Mouse (Mus musculus): ENCODE measurements at regions not wholly inside any gene's neighbourhood (a gene's known extent, or its start where the extent isn't known, plus 50 kb on each side); places are given as distances from the start of the nearest gene placed in this dataset.

GRCm38 (mm10) chr4:135027136-135027535 is 93.3 kb upstream of the Runx3 start:
- TF ChIP-seq GATA1 (IDR thresholded peaks at IDR 0.05; ENCODE audit: low read length), result no peak
- TF ChIP-seq TAL1 (IDR thresholded peaks at IDR 0.05; ENCODE audit: low read length), result no peak
